10 mouse cellular contexts compared by ENCODE assay signal in genomic region chr13:43332591-43332990, GRCm38 (mm10). TPM values are rescaled to one million over a fixed set of nuclear protein-coding genes. Genes with fewer than 3 reads are reported as not detected.
DNase-seq lines count a peak whose midpoint lies in the region; TF ChIP-seq lines count a peak whose summit lies in the region.
"Had no signal": no experiment of that assay in that cellular context is flagged by ENCODE, and none has a peak within 500 bp of the region (broad histone marks: within the 10 kb centered on the region; RNA-seq: fewer than 3 reads in every experiment).

No protein-coding gene starts in this region.

- TF ChIP-seq POLR2A in lung, adult 2 months (IDR thresholded peaks at IDR 0.05; ENCODE audit: borderline replicate concordance, extremely low read depth, low read depth, low read length), result no peak

- H3K4me3 ChIP-seq in lung, adult 2 months (replicated peaks; ENCODE audit: extremely low read depth, low read depth, low read length), result no peak overlapping the region
- H3K4me3 ChIP-seq: heart, embryonic 13.5 days; megakaryocyte, embryonic 14.5 days had no signal

- no peak for TF ChIP-seq CTCF in lung, adult 2 months (IDR thresholded peaks at IDR 0.05; ENCODE audit: insufficient read depth, low read length)

- peaks cover 7% of the 10 kb centered on the region; the same call in 1 of the 2 replicates for H3K4me1 ChIP-seq in lung, adult 2 months (ENCODE audit: control insufficient read depth, insufficient read depth, low read length)
- H3K4me1 ChIP-seq: heart, embryonic 13.5 days had no signal

- WGBS in lung, adult 2 months, result 32% methylated on average over 7 of the region's 7 CpGs

- peak; percentile 16 to 36 for DNase-seq in adrenal gland, adult 18-20 months (ENCODE audit: low spot score in 2 of 2)
- no peak for DNase-seq in adrenal gland, postnatal 4 days (ENCODE audit: low spot score in 2 of 2)
- peak; percentile 22 to 26 for DNase-seq in lung, adult 18-20 months
- no peak for DNase-seq in lung, postnatal 25 days (ENCODE audit: low spot score)
- peak; percentile 15 for DNase-seq in c-Kit-positive CD71-positive TER-119-negative erythroid progenitor cells, embryonic 14.5 days (ENCODE audit: low read depth)
- DNase-seq in lung, adult 2 months, result peak; percentile 14
- DNase-seq in frontal cortex, postnatal 10 days (ENCODE audit: low spot score in 2 of 2), result no peak
- no peak for DNase-seq in layer of hippocampus, adult 9-11 months

RNA-seq across cellular contexts. Expression of gene Gfod1, which starts 28.6 kb away (rescaled TPM):
- 10 to 100 TPM; 10.2 to 13.8 TPM for total RNA-seq in adrenal gland, adult 18-20 months (2021)
- 10 to 100 TPM; 10.3 to 10.4 TPM for total RNA-seq in adrenal gland, postnatal 4 days (2021)
- 11.7 and 12.9 TPM in 2 replicates for polyA plus RNA-seq in lung, adult 2 months (2012; rRNA removed)

RNA-seq across cellular contexts. Expression of gene Sirt5, which starts 32.7 kb away (rescaled TPM):
- 10 to 100 TPM; 26.8 to 32.7 TPM for total RNA-seq in adrenal gland, adult 18-20 months (2021)
- 10 to 100 TPM; 27.9 to 29.1 TPM for total RNA-seq in adrenal gland, postnatal 4 days (2021)
- polyA plus RNA-seq in lung, adult 2 months (2012; rRNA removed), result 8.4 and 8.9 TPM in 2 replicates

Comparison
In these comparisons a context has a peak if more than half of its experiments do, and no peak if none do; other contexts are left out.
1. DNase-seq: peak in adrenal gland, adult 18-20 months (2 of 2), lung, adult 18-20 months (2 of 2), c-Kit-positive CD71-positive TER-119-negative erythroid progenitor cells, embryonic 14.5 days (single experiment) and lung, adult 2 months (single experiment); none in adrenal gland, postnatal 4 days (0 of 2), lung, postnatal 25 days (single experiment), frontal cortex, postnatal 10 days (0 of 2) and layer of hippocampus, adult 9-11 months (single experiment).